Mouse (Mus musculus) forebrain, postnatal 0 days (tissue): Measurements from ENCODE around the gene Chat. TPM values are rescaled to one million over a fixed set of nuclear protein-coding genes. Genes with fewer than 3 reads are reported as not detected.

Experiments
- ATAC-seq: fragments of 200-750 bp; cut with Nextera tagmentation; 2 replicates; pipeline ENCODE4 v1.8.0; 2017; ENCODE audit warnings: mild to moderate bottlenecking, moderate library complexity
- DNase-seq: peaks from one replicate; pipeline ENCODE4 v3.0.0-alpha.2; 2015
- H3K27ac ChIP-seq: fragments of 300-500 bp; sonication (generic); 2 replicates; pipeline ENCODE4 v1.5.1; 2014; ENCODE audit warnings: low read depth, mild to moderate bottlenecking, antibody characterized with exemption, low read length, moderate library complexity, mixed read lengths
- H3K27me3 ChIP-seq: fragments of 300-500 bp; sonication (generic); 2 replicates; pipeline ENCODE4 v1.6.1; 2014; ENCODE audit warnings: mild to moderate bottlenecking, low read length, mixed read lengths; ENCODE audit not compliant: insufficient read depth
- H3K36me3 ChIP-seq: fragments of 300-500 bp; sonication (generic); 2 replicates; pipeline ENCODE4 v1.6.1; 2014; ENCODE audit warnings: mild to moderate bottlenecking, moderate library complexity; ENCODE audit not compliant: insufficient read depth
- H3K4me1 ChIP-seq: fragments of 300-500 bp; sonication (generic); 2 replicates; pipeline ENCODE4 v1.6.1; 2014; ENCODE audit warnings: antibody characterized with exemption; ENCODE audit not compliant: insufficient read depth
- H3K4me2 ChIP-seq: fragments of 300-500 bp; sonication (generic); 2 replicates; pipeline ENCODE4 v1.6.1; 2014; ENCODE audit warnings: low read depth, mild to moderate bottlenecking, moderate library complexity
- H3K4me3 ChIP-seq: fragments of 300-500 bp; sonication (generic); 2 replicates; pipeline ENCODE4 v1.5.1; 2014; ENCODE audit warnings: low read depth, low read length, mixed read lengths
- H3K9ac ChIP-seq: fragments of 300-500 bp; sonication (generic); 2 replicates; pipeline ENCODE4 v1.6.1; 2014; ENCODE audit warnings: mild to moderate bottlenecking
- H3K9me3 ChIP-seq: fragments of 300-500 bp; sonication (generic); 2 replicates; pipeline ENCODE4 v1.6.1; 2016; ENCODE audit warnings: low read length
- CTCF ChIP-seq: sonication (generic); IDR thresholded peaks from 2 replicates; pipeline ENCODE4 v1.5.1; 2016; ENCODE audit warnings: antibody characterized with exemption, control low read depth, low read depth
- WGBS: fragments of 180-500 bp; shearing (Covaris S2); extraction: QIAGEN DNeasy Blood & Tissue Kit; methylation state at CpG from one replicate; pipeline ENCODE4 v1.1.7; 2014; 5-methylcytosine and 5-hydroxymethylcytosine counted together
- polyA plus RNA-seq: library from polyadenylated mRNA; unstranded; fragments of >200 nt; fragmentation: Nextera tagmentation; extraction: Ambion mirVana; gene quantifications from 2 replicates; pipeline ENCODE4 v1.2.1, GENCODE M21; 2015
- total RNA-seq: library from RNA; depleted of rRNA; stranded (reverse); fragments of >200 nt; gene quantifications from 2 replicates; pipeline ENCODE4 v1.2.3, GENCODE M21; 2014

Gene Chat
- total and polyA plus RNA-seq, 2 experiments from 2014 or later: 0.47 to 0.90 TPM

DNA sequence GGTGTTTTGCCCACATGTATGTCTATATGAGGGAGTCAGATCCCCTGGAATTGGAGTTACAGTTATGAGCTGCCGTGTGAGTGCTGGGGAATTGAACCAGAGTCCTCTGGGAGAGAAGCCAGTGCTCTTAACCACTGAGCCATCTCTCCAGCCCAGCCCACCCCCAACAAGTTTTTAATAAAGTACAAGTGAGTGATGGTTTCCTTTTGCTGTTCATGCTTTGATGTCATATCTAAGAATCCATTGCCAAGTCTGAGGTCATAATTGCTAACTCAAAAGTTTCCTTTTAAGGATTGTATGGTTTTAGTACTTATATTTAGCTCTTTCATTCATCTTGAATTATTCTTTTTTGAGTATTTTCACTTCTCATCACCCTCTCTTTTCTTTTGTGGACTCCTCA lies 38.1 kb upstream of the Chat start:
- Histone ChIP-seq H3K27ac (no peak overlapping the region), H3K27me3 (no peaks in the 10 kb centered on the region), H3K4me1 (no peaks in the 10 kb centered on the region), H3K4me2 (no peak overlapping the region), H3K36me3 (no peaks in the 10 kb centered on the region), H3K9me3 (no peaks in the 10 kb centered on the region), H3K9ac (no peak overlapping the region), H3K4me3 (no peak overlapping the region)
- no peak for TF ChIP-seq CTCF
- ATAC-seq (no peak), DNase-seq (no peak)
- WGBS: 75% methylated on average over 1 of the region's 1 CpGs

DNA sequence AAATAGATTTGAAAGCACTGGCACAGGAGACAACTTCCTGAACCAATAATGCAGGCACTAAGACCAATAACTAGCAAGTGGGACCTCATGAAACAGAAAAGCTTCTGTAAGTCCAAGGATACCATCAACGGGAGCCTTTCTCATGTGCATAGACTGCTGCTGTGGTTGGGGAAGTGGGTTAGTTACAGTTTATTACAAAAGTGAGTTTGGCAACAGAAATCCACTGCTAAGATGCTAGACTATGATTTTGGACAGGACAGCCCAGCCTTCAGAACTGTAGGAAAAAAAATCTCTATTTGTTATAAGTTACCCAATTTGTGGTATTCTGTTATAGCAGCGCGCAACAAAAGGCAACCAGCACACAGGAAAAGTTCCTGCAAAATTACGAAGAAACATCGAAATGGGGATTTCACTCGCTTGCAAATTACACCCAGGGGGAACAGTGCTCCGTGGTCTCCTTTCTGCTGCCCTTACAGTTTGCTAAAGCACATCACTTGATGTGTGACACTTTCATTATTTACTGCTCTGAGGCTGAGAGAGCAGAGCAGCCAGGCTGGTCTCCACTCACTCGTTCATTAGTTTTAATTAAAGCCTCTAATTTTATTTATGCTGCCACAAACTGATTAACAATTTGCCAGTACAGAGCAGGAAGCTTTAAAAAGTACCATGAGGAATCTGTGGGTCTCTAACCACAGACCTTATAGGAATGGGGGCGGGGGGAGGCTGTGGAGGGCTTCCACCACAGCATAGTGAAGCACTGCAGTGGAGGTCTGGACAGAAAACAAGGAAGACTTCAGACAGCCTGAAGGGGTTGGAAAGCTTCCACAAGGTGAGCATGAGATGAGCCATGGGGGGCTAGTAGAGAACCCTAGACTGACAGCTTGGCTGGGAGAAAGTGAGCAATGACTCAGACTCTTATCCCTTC lies 37.2 kb upstream of the Chat start:
- H3K9me3 ChIP-seq: no peaks in the 10 kb centered on the region
- no peak overlapping the region for H3K27ac ChIP-seq
- no peaks in the 10 kb centered on the region for H3K27me3 ChIP-seq
- ATAC-seq (no peak), DNase-seq (no peak)
- no peak overlapping the region for H3K4me2 ChIP-seq
- no peaks in the 10 kb centered on the region for H3K36me3 ChIP-seq
- WGBS: 32% methylated on average over 9 of the region's 9 CpGs
- TF ChIP-seq CTCF: no peak
- no peak overlapping the region for H3K9ac ChIP-seq
- no peaks in the 10 kb centered on the region for H3K4me1 ChIP-seq
- H3K4me3 ChIP-seq: no peak overlapping the region

DNA sequence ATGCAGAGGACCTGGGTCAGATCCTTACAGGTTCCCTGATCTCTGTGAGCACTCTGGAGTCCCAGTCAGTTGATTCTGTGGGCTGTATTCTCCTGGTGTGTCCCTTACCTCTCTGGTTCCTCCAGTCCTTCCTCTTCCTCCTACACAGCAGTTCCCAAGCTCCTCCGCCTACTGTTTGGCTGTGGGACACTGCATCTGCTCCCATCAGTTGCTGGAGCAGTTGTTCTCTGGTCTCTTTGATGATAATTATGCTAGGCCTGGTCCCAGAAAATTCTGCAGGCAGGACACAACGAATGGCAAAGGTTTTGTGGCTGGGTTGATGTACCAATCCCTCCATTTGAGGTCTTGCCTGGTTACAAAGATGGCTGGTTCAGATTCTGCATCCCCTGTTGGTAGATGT lies 35.5 kb upstream of the Chat start:
- no peak for ATAC-seq
- WGBS: 79% methylated on average over 2 of the region's 2 CpGs
- DNase-seq: no peak

DNA sequence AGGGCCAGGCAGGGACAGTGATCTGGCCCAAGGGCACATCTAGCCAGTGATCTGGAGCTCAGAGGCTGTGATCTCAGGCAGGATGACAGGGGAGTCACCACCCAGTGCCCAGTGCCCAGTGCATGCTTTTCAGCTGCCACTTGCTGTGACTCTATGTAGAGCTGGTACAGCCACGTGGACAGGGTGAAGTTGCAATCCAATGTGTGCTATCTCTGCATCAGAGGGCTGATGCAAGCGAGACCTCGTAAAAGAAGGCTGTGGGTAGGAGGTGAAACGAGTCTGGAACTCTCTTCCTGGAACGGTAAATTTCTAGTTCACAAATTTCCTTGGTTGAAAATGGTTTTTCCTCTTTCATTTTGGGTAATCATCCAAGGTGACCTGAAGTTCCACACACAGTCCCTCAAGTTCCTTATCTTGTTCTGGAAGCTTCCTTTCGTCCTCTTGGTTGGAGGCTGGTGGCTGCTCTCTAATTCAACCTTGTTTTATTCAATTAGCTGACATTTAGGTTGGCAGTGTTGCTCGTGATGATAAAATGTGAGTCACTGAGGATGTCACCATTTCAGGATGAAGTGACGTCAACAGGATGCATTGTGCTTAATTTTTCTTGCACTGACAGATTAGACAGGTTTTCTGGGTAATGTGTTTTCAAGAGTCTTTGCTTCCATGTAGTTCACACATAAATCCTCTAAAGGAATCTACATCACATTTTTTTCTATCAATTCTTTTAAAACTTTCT lies 30.5 kb upstream of the Chat start:
- Histone ChIP-seq H3K36me3 (no peaks in the 10 kb centered on the region), H3K27ac (no peak overlapping the region), H3K4me1 (no peaks in the 10 kb centered on the region), H3K4me3 (no peak overlapping the region), H3K27me3 (no peaks in the 10 kb centered on the region), H3K9ac (no peak overlapping the region), H3K9me3 (no peaks in the 10 kb centered on the region), H3K4me2 (no peak overlapping the region)
- WGBS: 78% methylated on average over 8 of the region's 8 CpGs
- no peak for ATAC-seq
- TF ChIP-seq CTCF: no peak
- DNase-seq: no peak

More for the DNA sequence above, 35.5 kb upstream of the Chat start:
- H3K4me3 ChIP-seq: no peak overlapping the region
- TF ChIP-seq CTCF: no peak
- no peaks in the 10 kb centered on the region for H3K4me1 ChIP-seq
- no peaks in the 10 kb centered on the region for H3K9me3 ChIP-seq
- no peak overlapping the region for H3K9ac ChIP-seq
- H3K4me2 ChIP-seq: no peak overlapping the region
- no peak overlapping the region for H3K27ac ChIP-seq
- no peaks in the 10 kb centered on the region for H3K36me3 ChIP-seq
- no peaks in the 10 kb centered on the region for H3K27me3 ChIP-seq

DNA sequence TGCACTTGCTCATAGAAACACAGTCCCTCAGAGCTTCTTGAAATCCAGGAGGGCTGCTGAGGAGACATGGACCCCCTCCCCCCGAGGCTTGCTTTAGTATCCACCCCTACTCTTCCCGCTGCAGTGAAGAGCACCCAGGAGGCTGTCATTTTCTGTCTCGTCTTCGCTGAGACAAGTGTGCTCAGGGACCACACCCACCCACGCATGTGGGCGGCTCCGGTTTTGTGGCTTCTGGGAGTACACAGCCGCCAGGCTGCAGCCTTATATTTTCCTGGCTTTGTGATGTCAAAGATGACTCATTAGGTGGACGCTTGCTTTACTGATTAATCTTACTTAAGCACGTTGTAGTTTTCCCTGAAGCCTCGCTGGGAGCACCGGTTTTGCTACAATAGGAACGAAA lies 26.7 kb upstream of the Chat start:
- Histone ChIP-seq H3K4me3 (peak overlapping the region; percentile 30), H3K4me1 (no peaks in the 10 kb centered on the region), H3K27ac (no peak overlapping the region), H3K4me2 (peak overlapping the region; percentile 56), H3K9ac (peak overlapping the region; percentile 41; the same call in 1 of the 2 replicates), H3K27me3 (no peaks in the 10 kb centered on the region), H3K9me3 (no peaks in the 10 kb centered on the region), H3K36me3 (no peaks in the 10 kb centered on the region)
- ATAC-seq (peak; percentile 70), DNase-seq (peak; percentile 56)
- WGBS: 12% methylated on average over 13 of the region's 13 CpGs
- TF ChIP-seq CTCF: no peak

DNA sequence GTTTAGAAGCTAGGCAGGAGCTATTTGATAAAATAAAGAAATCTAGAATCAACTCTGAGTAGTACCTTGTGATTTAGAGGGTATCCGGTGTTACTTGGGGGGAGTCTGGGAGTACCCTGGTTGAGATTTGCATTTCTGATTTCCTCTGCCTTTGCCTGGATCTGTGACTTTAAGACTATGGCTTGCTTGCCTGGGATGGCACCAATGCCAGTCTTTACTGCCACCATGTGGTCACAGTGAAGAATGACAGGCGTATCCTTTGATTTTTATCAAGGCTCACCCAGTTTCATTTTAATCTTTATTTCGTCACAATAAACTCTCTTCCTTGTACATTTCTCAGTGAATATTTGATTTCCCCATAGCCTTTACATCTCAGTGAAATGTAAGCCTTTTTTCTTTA lies 16.3 kb upstream of the Chat start:
- H3K27me3 ChIP-seq: no peaks in the 10 kb centered on the region
- no peaks in the 10 kb centered on the region for H3K36me3 ChIP-seq
- no peaks in the 10 kb centered on the region for H3K9me3 ChIP-seq
- TF ChIP-seq CTCF: peak; percentile 95
- DNase-seq (peak; percentile 79), ATAC-seq (peak; percentile 42)
- H3K27ac ChIP-seq: no peak overlapping the region
- no peak overlapping the region for H3K9ac ChIP-seq
- H3K4me1 ChIP-seq: no peaks in the 10 kb centered on the region
- WGBS: 4% methylated on average over 3 of the region's 3 CpGs
- H3K4me3 ChIP-seq: no peak overlapping the region
- H3K4me2 ChIP-seq: no peak overlapping the region

DNA sequence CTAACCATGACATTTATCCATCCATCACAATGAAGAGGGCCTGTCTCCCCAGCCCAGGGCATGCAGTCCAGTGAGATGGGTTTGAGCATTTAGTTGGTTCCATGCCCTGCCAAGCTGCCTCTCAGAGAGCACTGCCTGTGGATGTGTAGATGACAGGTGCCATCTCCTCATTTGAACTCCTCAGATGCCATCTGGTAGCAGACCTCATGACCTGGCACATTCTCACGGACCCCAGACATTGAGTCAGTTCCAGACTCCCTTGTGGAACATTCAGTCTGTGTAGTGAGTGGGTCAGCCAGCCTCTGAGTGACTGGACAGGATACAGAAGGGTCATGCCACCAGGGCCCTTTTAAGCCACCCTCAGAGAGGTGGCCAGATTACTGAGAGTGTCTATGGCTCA lies 11.8 kb upstream of the Chat start:
- 63% methylated on average over 1 of the region's 1 CpGs for WGBS
- no peak for TF ChIP-seq CTCF
- H3K36me3 ChIP-seq: no peaks in the 10 kb centered on the region
- no peak overlapping the region for H3K27ac ChIP-seq
- H3K9me3 ChIP-seq: no peaks in the 10 kb centered on the region
- no peak overlapping the region for H3K9ac ChIP-seq
- no peak overlapping the region for H3K4me2 ChIP-seq
- H3K27me3 ChIP-seq: no peaks in the 10 kb centered on the region
- DNase-seq (no peak), ATAC-seq (no peak)
- no peak overlapping the region for H3K4me3 ChIP-seq
- H3K4me1 ChIP-seq: no peaks in the 10 kb centered on the region
